Mouse (Mus musculus): ENCODE results near the gene Lyzl4. TPM values are rescaled to one million over a fixed set of nuclear protein-coding genes. Genes with fewer than 3 reads are reported as not detected.

Lyzl4 gene
- total and polyA plus RNA-seq, 2 experiments from 2014 or later: not detected

- peaks cover 22% of the 10 kb centered on the region for H3K36me3 ChIP-seq (ENCODE audit: insufficient read depth, low read length)
- H3K27ac ChIP-seq (ENCODE audit: low read depth, low read length): no peak overlapping the region
- H3K27me3 ChIP-seq (ENCODE audit: insufficient read depth, low read length): no peaks in the 10 kb centered on the region
- peak; percentile 77 for ATAC-seq (ENCODE audit: low FRiP score)
- WGBS: 19% methylated on average over 6 of the region's 6 CpGs
- no peaks in the 10 kb centered on the region for H3K9me3 ChIP-seq (ENCODE audit: low read length)
- DNase-seq (ENCODE audit: low spot score): peak; percentile 80
- no peak overlapping the region for H3K4me2 ChIP-seq (ENCODE audit: low read depth, low read length, poor library complexity, severe bottlenecking)
- no peaks in the 10 kb centered on the region for H3K4me1 ChIP-seq (ENCODE audit: insufficient read depth, low read length)
- TF ChIP-seq CTCF (IDR thresholded peaks at IDR 0.05): peak; percentile 87
- H3K9ac ChIP-seq (replicated peaks; ENCODE audit: low read length, poor library complexity, severe bottlenecking): no peak overlapping the region
- no peak overlapping the region for H3K4me3 ChIP-seq (ENCODE audit: low read depth, low read length)
Measured at GRCm38 (mm10) chr9:121679549-121679948, 37.7 kb upstream of the Lyzl4 start.

- ATAC-seq (ENCODE audit: low FRiP score) (no peak), DNase-seq (ENCODE audit: low spot score) (no peak)
- TF ChIP-seq CTCF (IDR thresholded peaks at IDR 0.05): no peak
- Histone ChIP-seq H3K27ac (ENCODE audit: low read depth, low read length) (no peak overlapping the region), H3K27me3 (ENCODE audit: insufficient read depth, low read length) (no peaks in the 10 kb centered on the region), H3K9me3 (ENCODE audit: low read length) (no peaks in the 10 kb centered on the region), H3K9ac (replicated peaks; ENCODE audit: low read length, poor library complexity, severe bottlenecking) (no peak overlapping the region), H3K4me1 (ENCODE audit: insufficient read depth, low read length) (no peaks in the 10 kb centered on the region), H3K4me3 (ENCODE audit: low read depth, low read length) (no peak overlapping the region), H3K36me3 (ENCODE audit: insufficient read depth, low read length) (peaks cover 12% of the 10 kb centered on the region), H3K4me2 (ENCODE audit: low read depth, low read length, poor library complexity, severe bottlenecking) (no peak overlapping the region)
- WGBS: 82% methylated on average over 8 of the region's 8 CpGs
Measured at GRCm38 (mm10) chr9:121677476-121677875, 35.6 kb upstream of the Lyzl4 start.

GRCm38 (mm10) chr9:121677069-121677468, 35.2 kb upstream of the Lyzl4 start:
- Histone ChIP-seq H3K4me2 (ENCODE audit: low read depth, low read length, poor library complexity, severe bottlenecking) (no peak overlapping the region), H3K9ac (replicated peaks; ENCODE audit: low read length, poor library complexity, severe bottlenecking) (no peak overlapping the region), H3K9me3 (ENCODE audit: low read length) (no peaks in the 10 kb centered on the region), H3K36me3 (ENCODE audit: insufficient read depth, low read length) (peaks cover 8% of the 10 kb centered on the region), H3K27me3 (ENCODE audit: insufficient read depth, low read length) (no peaks in the 10 kb centered on the region), H3K4me3 (ENCODE audit: low read depth, low read length) (no peak overlapping the region), H3K4me1 (ENCODE audit: insufficient read depth, low read length) (no peaks in the 10 kb centered on the region), H3K27ac (ENCODE audit: low read depth, low read length) (no peak overlapping the region)
- WGBS: 76% methylated on average over 4 of the region's 4 CpGs
- no peak for ATAC-seq (ENCODE audit: low FRiP score)
- DNase-seq (ENCODE audit: low spot score): no peak
- TF ChIP-seq CTCF (IDR thresholded peaks at IDR 0.05): no peak

- TF ChIP-seq CTCF (IDR thresholded peaks at IDR 0.05): no peak
- Histone ChIP-seq H3K36me3 (ENCODE audit: insufficient read depth, low read length) (no peaks in the 10 kb centered on the region), H3K27ac (ENCODE audit: low read depth, low read length) (no peak overlapping the region), H3K9ac (replicated peaks; ENCODE audit: low read length, poor library complexity, severe bottlenecking) (no peak overlapping the region), H3K4me3 (ENCODE audit: low read depth, low read length) (no peak overlapping the region), H3K4me1 (ENCODE audit: insufficient read depth, low read length) (no peaks in the 10 kb centered on the region), H3K9me3 (ENCODE audit: low read length) (no peaks in the 10 kb centered on the region), H3K27me3 (ENCODE audit: insufficient read depth, low read length) (no peaks in the 10 kb centered on the region), H3K4me2 (ENCODE audit: low read depth, low read length, poor library complexity, severe bottlenecking) (no peak overlapping the region)
- WGBS: 94% methylated on average over 2 of the region's 2 CpGs
- no peak for ATAC-seq (ENCODE audit: low FRiP score)
- no peak for DNase-seq (ENCODE audit: low spot score)
Measured at GRCm38 (mm10) chr9:121675556-121675955, 33.7 kb upstream of the Lyzl4 start.

- Histone ChIP-seq H3K27ac (ENCODE audit: low read depth, low read length) (no peak overlapping the region), H3K9ac (replicated peaks; ENCODE audit: low read length, poor library complexity, severe bottlenecking) (no peak overlapping the region), H3K4me2 (ENCODE audit: low read depth, low read length, poor library complexity, severe bottlenecking) (no peak overlapping the region), H3K36me3 (ENCODE audit: insufficient read depth, low read length) (no peaks in the 10 kb centered on the region), H3K4me1 (ENCODE audit: insufficient read depth, low read length) (no peaks in the 10 kb centered on the region), H3K9me3 (ENCODE audit: low read length) (no peaks in the 10 kb centered on the region), H3K27me3 (ENCODE audit: insufficient read depth, low read length) (no peaks in the 10 kb centered on the region), H3K4me3 (ENCODE audit: low read depth, low read length) (no peak overlapping the region)
- WGBS: 91% methylated on average over 9 of the region's 9 CpGs
- ATAC-seq (ENCODE audit: low FRiP score): no peak
- TF ChIP-seq CTCF (IDR thresholded peaks at IDR 0.05): no peak
- DNase-seq (ENCODE audit: low spot score): no peak
Measured at GRCm38 (mm10) chr9:121675011-121675410, 33.1 kb upstream of the Lyzl4 start.

GRCm38 (mm10) chr9:121673716-121674115, 31.8 kb upstream of the Lyzl4 start:
- no peak for TF ChIP-seq CTCF (IDR thresholded peaks at IDR 0.05)
- no peak overlapping the region for H3K4me3 ChIP-seq (ENCODE audit: low read depth, low read length)
- H3K9me3 ChIP-seq (ENCODE audit: low read length): no peaks in the 10 kb centered on the region
- no peak for ATAC-seq (ENCODE audit: low FRiP score)
- H3K4me2 ChIP-seq (ENCODE audit: low read depth, low read length, poor library complexity, severe bottlenecking): no peak overlapping the region
- peaks cover 6% of the 10 kb centered on the region; the same call in 1 of the 2 replicates for H3K4me1 ChIP-seq (ENCODE audit: insufficient read depth, low read length)
- H3K36me3 ChIP-seq (ENCODE audit: insufficient read depth, low read length): no peaks in the 10 kb centered on the region
- no peak overlapping the region for H3K27ac ChIP-seq (ENCODE audit: low read depth, low read length)
- 87% methylated on average over 5 of the region's 5 CpGs for WGBS
- DNase-seq (ENCODE audit: low spot score): no peak
- no peak overlapping the region for H3K9ac ChIP-seq (replicated peaks; ENCODE audit: low read length, poor library complexity, severe bottlenecking)
- no peaks in the 10 kb centered on the region for H3K27me3 ChIP-seq (ENCODE audit: insufficient read depth, low read length)
